In the genomic region with DNA sequence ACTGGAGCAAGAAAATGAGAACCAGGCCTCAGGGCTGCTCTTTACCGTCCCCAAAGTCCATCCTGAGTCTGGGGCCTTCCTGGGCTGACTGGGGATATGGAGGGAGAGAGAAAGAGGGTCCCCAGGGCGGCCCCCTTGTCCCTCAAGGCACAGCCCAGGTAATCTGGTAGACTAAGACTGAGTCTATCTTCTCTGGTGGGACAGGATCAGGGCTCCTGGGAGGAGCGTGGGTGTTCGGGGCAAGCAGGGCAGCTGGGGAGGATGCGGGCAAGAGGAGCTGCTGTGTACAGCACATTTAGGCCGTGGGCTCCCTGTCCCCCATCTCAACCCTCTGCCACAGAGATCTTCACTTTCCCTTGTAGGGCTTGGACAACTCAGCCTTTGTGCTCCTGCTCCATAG, we compare ENCODE assay signal across 10 mouse cellular contexts. TPM values are rescaled to one million over a fixed set of nuclear protein-coding genes. Genes with fewer than 3 reads are reported as not detected.
DNase-seq lines count a peak whose midpoint lies in the region; ATAC-seq lines count a peak whose summit lies in the region.
"Had no signal": no experiment of that assay in that cellular context is flagged by ENCODE, and none has a peak within 500 bp of the region (broad histone marks: within the 10 kb centered on the region; RNA-seq: fewer than 3 reads in every experiment).

No protein-coding gene starts in this region.

- peak overlapping the region; percentile 99 for H3K27ac ChIP-seq in heart, embryonic 12.5 days (ENCODE audit: poor library complexity, severe bottlenecking)
- H3K27ac ChIP-seq in embryonic facial prominence, embryonic 11.5 days (replicated peaks; ENCODE audit: low read depth, low read length), result no peak overlapping the region
- H3K27ac ChIP-seq in hindbrain, embryonic 12.5 days, result peak overlapping the region; percentile 30; the same call in 1 of the 2 replicates
- H3K27ac ChIP-seq in liver, embryonic 15.5 days (replicated peaks), result 0 out of 2 replicates have a peak overlapping the region, but pooled peaks have one; percentile 19

- H3K27me3 ChIP-seq in heart, embryonic 12.5 days (replicated peaks), result no peaks in the 10 kb centered on the region
- no peaks in the 10 kb centered on the region for H3K27me3 ChIP-seq in embryonic facial prominence, embryonic 11.5 days (ENCODE audit: control insufficient read depth, insufficient read depth, low read length)
- H3K27me3 ChIP-seq in hindbrain, embryonic 12.5 days, result no peaks in the 10 kb centered on the region
- peaks cover 40% of the 10 kb centered on the region for H3K27me3 ChIP-seq in liver, embryonic 15.5 days

- peak overlapping the region; percentile 100 for H3K9ac ChIP-seq in heart, embryonic 12.5 days
- peak overlapping the region; percentile 84 for H3K9ac ChIP-seq in embryonic facial prominence, embryonic 11.5 days (replicated peaks; ENCODE audit: low read length)
- H3K9ac ChIP-seq in hindbrain, embryonic 12.5 days, result peak overlapping the region; percentile 51
- H3K9ac ChIP-seq in liver, embryonic 15.5 days, result no peak overlapping the region

- ATAC-seq in heart, embryonic 12.5 days (ENCODE audit: insufficient number of reproducible peaks, low FRiP score), result no peak
- no peak for ATAC-seq in embryonic facial prominence, embryonic 11.5 days (replicated peaks; ENCODE audit: insufficient number of reproducible peaks, low FRiP score, low TSS enrichment, low read depth)
- ATAC-seq in hindbrain, embryonic 12.5 days (ENCODE audit: low FRiP score), result no peak
- ATAC-seq in liver, embryonic 15.5 days (ENCODE audit: insufficient read depth), result no peak
- ATAC-seq: CD4-positive, CD25-positive, alpha-beta regulatory T cell, adult 4 months had no signal

- WGBS in heart, embryonic 12.5 days, result 64% methylated on average over 6 of the region's 6 CpGs
- WGBS in embryonic facial prominence, embryonic 11.5 days, result 46% methylated on average over 6 of the region's 6 CpGs
- WGBS in hindbrain, embryonic 12.5 days, result 71% methylated on average over 6 of the region's 6 CpGs
- 71% methylated on average over 6 of the region's 6 CpGs for WGBS in liver, embryonic 15.5 days (ENCODE audit: insufficient replicate concordance)

- H3K4me3 ChIP-seq in heart, embryonic 12.5 days, result peak overlapping the region; percentile 97
- H3K4me3 ChIP-seq in embryonic facial prominence, embryonic 11.5 days (ENCODE audit: low read depth, low read length), result peak overlapping the region; percentile 81
- H3K4me3 ChIP-seq in hindbrain, embryonic 12.5 days, result peak overlapping the region; percentile 89
- H3K4me3 ChIP-seq in liver, embryonic 15.5 days (replicated peaks), result no peak overlapping the region

- no peaks in the 10 kb centered on the region for H3K9me3 ChIP-seq in heart, embryonic 12.5 days (replicated peaks)
- no peaks in the 10 kb centered on the region for H3K9me3 ChIP-seq in embryonic facial prominence, embryonic 11.5 days (replicated peaks; ENCODE audit: control insufficient read depth, low read length)
- no peaks in the 10 kb centered on the region for H3K9me3 ChIP-seq in hindbrain, embryonic 12.5 days (replicated peaks)
- H3K9me3 ChIP-seq in liver, embryonic 15.5 days (replicated peaks), result no peaks in the 10 kb centered on the region

- H3K36me3 ChIP-seq in heart, embryonic 12.5 days, result peaks cover 34% of the 10 kb centered on the region
- H3K36me3 ChIP-seq in embryonic facial prominence, embryonic 11.5 days (replicated peaks; ENCODE audit: control insufficient read depth, insufficient read depth, low read depth, low read length), result no peaks in the 10 kb centered on the region; the same call in 1 of the 2 replicates
- H3K36me3 ChIP-seq in hindbrain, embryonic 12.5 days, result peaks cover 23% of the 10 kb centered on the region; the same call in 1 of the 2 replicates
- 0 out of 2 replicates have a peak, but pooled peaks cover 3% of the 10 kb centered on the region for H3K36me3 ChIP-seq in liver, embryonic 15.5 days (replicated peaks)

- peak overlapping the region; percentile 93 for H3K4me2 ChIP-seq in heart, embryonic 12.5 days
- H3K4me2 ChIP-seq in embryonic facial prominence, embryonic 11.5 days (ENCODE audit: low read depth, low read length), result peak overlapping the region; percentile 87
- peak overlapping the region; percentile 94 for H3K4me2 ChIP-seq in hindbrain, embryonic 12.5 days (replicated peaks)
- peak overlapping the region; percentile 25 for H3K4me2 ChIP-seq in liver, embryonic 15.5 days

- H3K4me1 ChIP-seq in heart, embryonic 12.5 days (replicated peaks), result peaks cover 71% of the 10 kb centered on the region
- peaks cover 2% of the 10 kb centered on the region for H3K4me1 ChIP-seq in embryonic facial prominence, embryonic 11.5 days (ENCODE audit: control insufficient read depth, insufficient read depth, low read length)
- H3K4me1 ChIP-seq in hindbrain, embryonic 12.5 days, result peaks cover 68% of the 10 kb centered on the region
- peaks cover 25% of the 10 kb centered on the region for H3K4me1 ChIP-seq in liver, embryonic 15.5 days (replicated peaks)

- DNase-seq in heart, adult 18-20 months, result no peak
- DNase-seq in embryonic facial prominence, embryonic 11.5 days (ENCODE audit: low spot score), result no peak
- no peak for DNase-seq in cerebellum, postnatal 25 days
- DNase-seq in urinary bladder, adult 18-20 months (ENCODE audit: low spot score in 2 of 2), result no peak
- no peak for DNase-seq in cerebellum, adult 9-11 months
- DNase-seq: cerebellum, adult 9-10 months had no signal

RNA-seq across cellular contexts. Expression of gene Pkdcc, which starts 3.6 kb away (rescaled TPM):
- polyA plus RNA-seq in heart, embryonic 12.5 days (2016; fragmentation: Nextera tagmentation; extraction: Ambion mirVana), result 13.5 and 13.9 TPM in 2 replicates
- 10 to 100 TPM; 43.1 to 57.1 TPM for total RNA-seq in heart, adult 18-20 months (2021)
- 23.4 and 24.5 TPM in 2 replicates for polyA plus RNA-seq in embryonic facial prominence, embryonic 11.5 days (2014; fragmentation: Nextera tagmentation; extraction: Ambion mirVana)
- polyA plus RNA-seq in hindbrain, embryonic 12.5 days (2016; fragmentation: Nextera tagmentation; extraction: Ambion mirVana), result 14.6 and 17.9 TPM in 2 replicates
- polyA plus RNA-seq in liver, embryonic 15.5 days (2015; fragmentation: Nextera tagmentation; extraction: Ambion mirVana), result 2.8 and 4.1 TPM in 2 replicates
- polyA plus RNA-seq: CD4-positive, CD25-positive, alpha-beta regulatory T cell, adult 4 months had no signal

Comparison
In these comparisons a context has a peak if more than half of its experiments do, and no peak if none do; other contexts are left out.
1. H3K4me2 ChIP-seq: peak in every context shown above with its lines; median percentile 94 in hindbrain, embryonic 12.5 days; 93 in heart, embryonic 12.5 days; 87 in embryonic facial prominence, embryonic 11.5 days; 25 in liver, embryonic 15.5 days.